Mouse (Mus musculus): ENCODE measurements around the gene Atp6v1c2.

DNA sequence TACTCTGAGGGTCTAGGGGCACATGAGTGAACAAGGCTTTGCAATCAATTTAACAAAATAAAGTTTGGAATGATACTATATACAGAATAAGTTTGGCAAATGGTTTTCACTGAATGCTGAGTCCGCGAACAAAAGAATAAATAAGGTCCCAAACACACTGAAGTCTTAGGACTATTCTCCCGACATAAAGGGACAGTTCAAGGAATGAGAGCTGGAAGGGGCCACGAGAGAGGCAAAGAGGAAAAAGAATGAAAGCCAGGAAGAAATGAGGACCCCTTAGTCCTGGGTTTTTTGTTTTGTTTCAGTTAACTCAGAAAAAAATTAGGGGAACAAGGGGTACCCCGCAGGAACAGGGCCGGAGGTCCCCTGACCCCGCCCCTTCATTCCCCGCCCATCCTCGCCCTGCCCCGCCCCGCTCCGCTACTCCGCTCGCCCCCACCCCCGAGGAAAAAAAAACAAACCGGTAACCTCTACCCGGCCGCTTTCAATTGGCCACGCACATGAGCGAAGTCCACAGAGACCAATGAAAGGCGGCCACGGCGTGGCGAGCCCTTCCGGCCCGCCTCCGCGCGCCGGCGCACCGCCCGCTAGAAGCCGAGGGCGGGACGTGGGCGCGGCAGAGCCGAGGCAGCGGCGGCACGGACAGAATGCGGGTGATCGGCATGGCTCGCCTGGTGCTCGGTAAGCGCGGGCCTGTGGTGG is 63.0 kb downstream of the Atp6v1c2 start, which contains the start of gene Pdia6:
- no peak for TF ChIP-seq CTCF (IDR thresholded peaks at IDR 0.05 in 2 of 3, conservative IDR thresholded peaks at IDR 0.05 in 1 of 3; ENCODE audit: control insufficient read depth in 1 of 3, insufficient read depth in 1 of 3, low read depth in 2 of 3, low read length in 3 of 3, poor library complexity in 1 of 3, severe bottlenecking in 1 of 3)
- no peak for TF ChIP-seq ZKSCAN1 (IDR thresholded peaks at IDR 0.05; ENCODE audit: low read depth, low read length)
- TF ChIP-seq ETS1 (IDR thresholded peaks at IDR 0.05; ENCODE audit: low read depth, low read length) = no peak
- peak; percentile 72 for TF ChIP-seq HCFC1 (IDR thresholded peaks at IDR 0.05; ENCODE audit: low read depth, low read length)
- TF ChIP-seq USF1 (IDR thresholded peaks at IDR 0.05; ENCODE audit: low read depth, low read length) = no peak
- no peak for TF ChIP-seq MYB (IDR thresholded peaks at IDR 0.05; ENCODE audit: low read depth, low read length)
- TF ChIP-seq POLR2AphosphoS5 (IDR thresholded peaks at IDR 0.05; ENCODE audit: borderline replicate concordance, low read depth, low read length) = no peak
- peak; percentile 84 to 88 for TF ChIP-seq POLR2A (IDR thresholded peaks at IDR 0.05; ENCODE audit: control insufficient read depth in 1 of 2, insufficient read depth in 1 of 2, low read depth in 1 of 2, low read length in 2 of 2, poor library complexity in 1 of 2)
